Mouse (Mus musculus) left cerebral cortex, adult 2 months (tissue): ENCODE measurements around the gene Myo1c. TPM values are rescaled to one million over a fixed set of nuclear protein-coding genes. Genes with fewer than 3 reads are reported as not detected.

Experiments used
- DNase-seq, 2 experiments: peaks; one replicate each; pipeline ENCODE4 v3.0.0; 2021 to 2022; ENCODE audit warnings: low spot score in 2 of 2, mixed read lengths in 1 of 2; ENCODE audit errors: extremely low spot score in 1 of 2
- H3K27ac ChIP-seq: fragments of 200-600 bp; 2 replicates; pipeline ENCODE4 v1.8.1; 2022
- H3K4me3 ChIP-seq: fragments of 200-600 bp; 2 replicates; pipeline ENCODE4 v1.8.1; 2022
- CTCF ChIP-seq: fragments of 200-600 bp; IDR thresholded peaks from 2 replicates; pipeline ENCODE4 v1.8.1; 2022; ENCODE audit warnings: antibody characterized with exemption, mild to moderate bottlenecking, moderate library complexity
- intact Hi-C: fragments of 180-260 bp; cut with DNase I; formaldehyde crosslinking; loops from one replicate; pipeline ENCODE4 v1.15.1; 2025
- total RNA-seq, 2 experiments: library from RNA; stranded (reverse); gene quantifications; 2 replicates each; pipeline ENCODE4 v1.2.3; 2021

Myo1c gene
- total RNA-seq, 2 experiments from 2014 or later = 25.2 to 26.6 TPM

DNA sequence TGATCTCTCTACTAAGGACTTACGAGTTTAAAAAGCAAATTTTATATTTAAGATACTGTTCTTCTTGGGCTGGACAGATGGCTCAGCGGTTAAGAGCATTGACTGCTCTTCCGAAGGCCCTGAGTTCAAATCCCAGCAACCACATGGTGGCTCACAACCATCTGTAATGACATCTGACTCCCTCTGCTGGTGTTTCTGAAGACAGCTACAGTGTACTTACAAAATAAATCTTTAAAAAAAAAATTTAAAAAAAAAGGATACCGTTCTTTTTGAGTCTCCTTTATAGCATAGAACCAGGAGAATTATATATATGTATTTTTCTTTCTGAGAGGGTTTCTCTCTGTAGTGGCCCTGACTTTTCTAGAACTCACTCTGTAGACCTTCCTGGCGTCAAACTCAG lies 50.3 kb downstream of the Myo1c start:
- no peak overlapping the region for H3K27ac ChIP-seq
- no peak overlapping the region for H3K4me3 ChIP-seq
- no peak for DNase-seq
- peak; percentile 10 for TF ChIP-seq CTCF
- intact Hi-C loops = no loop called here

DNA sequence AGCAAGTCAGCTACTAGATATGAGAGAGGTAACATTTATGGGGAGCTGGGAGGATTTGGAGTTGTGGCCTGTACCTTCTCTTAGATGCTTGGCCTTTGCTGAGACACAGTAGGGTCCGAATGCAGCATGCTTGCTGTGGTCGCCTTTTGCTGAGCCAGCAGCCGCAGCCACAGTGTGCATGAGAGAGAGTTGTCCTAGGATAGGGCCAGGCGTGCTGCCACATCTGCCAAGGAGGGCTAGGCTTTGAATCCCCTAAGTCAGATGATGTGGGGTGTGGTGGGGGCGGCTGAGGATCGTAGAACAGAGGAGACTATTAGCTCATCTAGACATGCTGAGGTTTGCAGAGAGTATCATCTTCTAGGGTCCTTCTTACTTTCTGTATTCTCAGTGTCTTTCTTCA lies 52.5 kb downstream of the Myo1c start:
- intact Hi-C loops = no loop called here
- Histone ChIP-seq H3K27ac (no peak overlapping the region), H3K4me3 (no peak overlapping the region)
- TF ChIP-seq CTCF = no peak
- DNase-seq = no peak

DNA sequence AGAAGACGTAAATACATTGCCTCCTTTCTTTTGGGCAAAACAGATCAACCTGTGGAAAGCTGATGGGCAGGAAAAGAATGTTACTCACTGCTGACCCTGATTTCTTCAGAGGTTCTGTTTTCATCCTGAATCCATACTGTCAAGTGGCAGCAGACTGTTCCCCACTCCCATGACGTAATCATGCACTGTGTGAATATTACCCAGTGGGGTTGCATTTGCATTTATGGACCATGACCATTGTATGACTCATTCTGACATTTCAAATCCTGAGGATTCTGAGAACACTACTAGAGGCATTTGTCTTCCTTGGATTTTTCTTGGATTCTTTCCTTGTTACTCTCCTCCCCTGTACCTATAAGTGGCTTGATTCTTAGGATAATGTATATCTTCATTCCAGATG lies 53.4 kb downstream of the Myo1c start:
- TF ChIP-seq CTCF = no peak
- Histone ChIP-seq H3K4me3 (no peak overlapping the region), H3K27ac (no peak overlapping the region)
- DNase-seq = no peak
- intact Hi-C loops = no loop called here

DNA sequence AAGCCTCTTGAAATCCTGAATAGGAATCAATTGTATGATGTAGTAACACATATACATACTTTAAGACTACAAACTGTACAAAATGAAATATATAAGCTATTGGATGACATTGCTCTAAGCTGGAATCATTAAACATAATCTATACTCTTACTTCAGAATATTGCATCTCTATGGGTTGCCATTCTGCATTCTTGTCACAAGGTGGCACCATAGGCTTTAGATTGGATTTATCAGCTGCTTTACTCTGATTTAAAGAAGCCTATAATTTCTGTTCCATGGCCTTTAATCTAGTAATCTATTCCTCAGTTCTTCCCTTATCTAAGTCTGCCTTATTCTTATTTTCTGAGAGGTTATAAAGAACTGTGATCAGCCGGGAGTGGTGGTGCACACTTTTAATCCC lies 63.6 kb downstream of the Myo1c start:
- no peak overlapping the region for H3K4me3 ChIP-seq
- no peak for DNase-seq
- H3K27ac ChIP-seq = no peak overlapping the region
- peak; percentile 75 for TF ChIP-seq CTCF
- intact Hi-C loops = no loop called here

DNA sequence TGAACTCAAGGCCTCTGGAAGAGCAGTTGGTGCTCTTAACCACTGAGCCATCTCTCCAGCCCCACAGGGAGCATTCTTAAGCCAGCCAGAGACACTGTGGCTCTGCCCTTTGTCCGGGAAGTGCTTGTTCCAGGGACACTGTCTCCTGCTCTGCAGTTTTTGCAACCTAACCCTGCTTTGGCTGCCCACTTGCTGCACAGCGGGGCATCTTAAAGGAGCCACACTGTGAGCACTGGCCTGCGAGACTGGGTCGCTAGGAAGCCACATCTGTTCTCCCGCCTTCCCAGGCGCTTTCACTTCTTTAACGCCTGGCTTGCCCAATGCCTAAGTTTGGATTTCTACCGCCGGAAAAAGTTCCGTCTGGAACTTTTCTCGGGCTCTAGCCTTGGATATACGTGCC lies 65.3 kb downstream of the Myo1c start:
- intact Hi-C loops = no loop called here
- Histone ChIP-seq H3K27ac (no peak overlapping the region), H3K4me3 (no peak overlapping the region)
- no peak for DNase-seq
- TF ChIP-seq CTCF = no peak

DNA sequence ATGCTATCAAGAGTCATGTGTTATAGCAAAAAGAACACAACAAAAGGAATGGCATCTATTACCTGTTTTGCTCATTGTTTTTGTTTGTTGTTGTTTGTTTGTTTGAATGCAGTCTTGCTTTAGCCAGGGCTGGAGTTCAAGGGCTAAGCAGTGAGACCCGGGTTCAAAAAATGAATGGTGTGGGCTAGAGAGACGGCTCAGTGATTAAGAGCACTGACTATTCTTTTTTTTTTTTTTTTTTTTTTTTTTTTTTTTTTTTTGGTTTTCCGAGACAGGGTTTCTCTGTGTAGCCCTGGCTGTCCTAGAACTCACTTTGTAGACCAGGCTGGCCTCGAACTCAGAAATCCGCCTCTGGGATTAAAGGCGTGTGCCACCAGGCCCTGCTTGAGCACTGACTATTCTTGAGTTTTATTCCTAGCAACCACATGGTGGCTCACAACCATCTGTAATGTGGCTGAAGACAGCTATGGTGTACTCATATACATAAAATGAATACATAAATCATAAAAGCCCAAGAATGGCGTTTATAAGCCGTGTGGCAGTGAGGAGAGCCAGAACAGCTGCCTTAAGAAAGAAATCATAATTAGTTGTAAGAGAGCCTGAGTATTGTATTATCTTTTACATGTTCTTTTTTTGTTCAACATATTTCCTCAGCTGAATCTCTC lies 66.5 kb downstream of the Myo1c start:
- intact Hi-C loops = no loop called here
- no peak for DNase-seq
- Histone ChIP-seq H3K27ac (no peak overlapping the region), H3K4me3 (no peak overlapping the region)
- TF ChIP-seq CTCF = no peak; the same call in 1 of the 2 replicates

DNA sequence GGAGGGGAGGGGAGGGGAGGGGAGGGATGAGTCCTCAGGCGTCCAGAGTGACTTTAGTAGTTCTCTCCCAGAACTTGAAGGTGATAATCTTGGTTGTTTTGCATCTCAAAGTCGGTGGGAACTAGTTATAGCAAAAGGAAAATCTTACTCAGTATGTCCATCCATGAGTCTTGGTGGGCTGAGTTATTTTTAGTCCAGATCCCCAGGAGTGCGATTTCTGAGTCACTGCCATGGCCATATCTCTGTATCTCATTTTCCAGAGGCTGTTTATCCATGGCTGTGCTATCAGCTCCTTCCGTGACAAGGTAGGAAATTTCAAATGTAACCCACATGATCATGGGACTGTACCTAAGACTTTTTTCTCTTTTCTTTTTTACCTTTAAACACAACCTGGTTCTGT lies 72.0 kb downstream of the Myo1c start:
- intact Hi-C loops = no loop called here
- no peak for TF ChIP-seq CTCF
- no peak overlapping the region for H3K27ac ChIP-seq
- no peak overlapping the region for H3K4me3 ChIP-seq
- DNase-seq = no peak

Other genes starting within 250 kb of the Myo1c start
- gene Serpinf1, start 227.8 kb upstream of the Myo1c start, total RNA-seq = 10 to 100 TPM in 1 of 2 experiments, 1 to 10 TPM in 1; 9.7 to 10.5 TPM
- under 1 TPM in 1 of 2 experiments, not detected in 1; 0.28 TPM for gene Serpinf2, start 210.9 kb upstream of the Myo1c start, total RNA-seq
- gene Wdr81, start 195.8 kb upstream of the Myo1c start, total RNA-seq = 10 to 100 TPM; 19.5 to 20.7 TPM
- under 1 TPM; 0.51 to 0.66 TPM for gene Tlcd2, start 188.8 kb upstream of the Myo1c start, total RNA-seq
- 100 to 1,000 TPM; 133 to 138 TPM for gene Prpf8, start 163.7 kb upstream of the Myo1c start, total RNA-seq
- gene Rilp, start 140.4 kb upstream of the Myo1c start, total RNA-seq = 1 to 10 TPM in 1 of 2 experiments, under 1 TPM in 1; 0.91 to 1.4 TPM
- gene Scarf1, start 137.0 kb upstream of the Myo1c start, total RNA-seq = 1 to 10 TPM; 1.3 to 1.6 TPM
- gene Slc43a2, start 118.8 kb upstream of the Myo1c start, total RNA-seq = 10 to 100 TPM; 56.7 to 57.0 TPM
- 100 to 1,000 TPM; 329 to 332 TPM for gene Pitpna, start 62.4 kb upstream of the Myo1c start, total RNA-seq
- gene Inpp5k, start 19.5 kb upstream of the Myo1c start, total RNA-seq = 10 to 100 TPM; 41.0 to 42.7 TPM
- 100 to 1,000 TPM; 126 to 133 TPM for gene Crk, start 28.8 kb downstream of the Myo1c start, total RNA-seq
- gene Ywhae, start 82.4 kb downstream of the Myo1c start, total RNA-seq = 100 to 1,000 TPM; 854 to 940 TPM
- gene Doc2b, start 145.5 kb downstream of the Myo1c start, total RNA-seq = 10 to 100 TPM; 17.9 to 26.7 TPM